Mouse (Mus musculus) left cerebral cortex, postnatal 25 days (tissue): ENCODE data around the gene Sh3bgrl2. TPM values are rescaled to one million over a fixed set of nuclear protein-coding genes. Genes with fewer than 3 reads are reported as not detected.
A peak's percentile ranks its signal among the peaks of the same experiment; 100 is the strongest.

Experiments
- DNase-seq, 2 experiments: peaks; one replicate each; pipeline ENCODE4 v3.0.0; 2022; ENCODE audit warnings: low spot score in 2 of 2, mixed read lengths in 1 of 2
- intact Hi-C: fragments of 180-260 bp; cut with DNase I; formaldehyde crosslinking; loops from one replicate; pipeline ENCODE4 v1.15.1; 2025
- total RNA-seq, 2 experiments: library from RNA; stranded (reverse); gene quantifications; 2 replicates each; pipeline ENCODE4 v1.2.3; 2021

Gene Sh3bgrl2
- total RNA-seq, 2 experiments from 2014 or later, result 28.2 to 34.0 TPM

- intact Hi-C loops, result no loop called here
- no peak for DNase-seq
Measured at GRCm38 (mm10) chr9:83615912-83616585, 67.9 kb downstream of the Sh3bgrl2 start.

- intact Hi-C loops, result no loop called here
- DNase-seq, result no peak
Measured at GRCm38 (mm10) chr9:83616586-83617081, 68.5 kb downstream of the Sh3bgrl2 start.

- intact Hi-C loops, result no loop called here
- DNase-seq, result no peak
Measured at GRCm38 (mm10) chr9:83623455-83623854, 75.3 kb downstream of the Sh3bgrl2 start.

- intact Hi-C loops, result no loop called here
- DNase-seq, result no peak
Measured at GRCm38 (mm10) chr9:83624193-83624592, 76.1 kb downstream of the Sh3bgrl2 start.

DNA sequence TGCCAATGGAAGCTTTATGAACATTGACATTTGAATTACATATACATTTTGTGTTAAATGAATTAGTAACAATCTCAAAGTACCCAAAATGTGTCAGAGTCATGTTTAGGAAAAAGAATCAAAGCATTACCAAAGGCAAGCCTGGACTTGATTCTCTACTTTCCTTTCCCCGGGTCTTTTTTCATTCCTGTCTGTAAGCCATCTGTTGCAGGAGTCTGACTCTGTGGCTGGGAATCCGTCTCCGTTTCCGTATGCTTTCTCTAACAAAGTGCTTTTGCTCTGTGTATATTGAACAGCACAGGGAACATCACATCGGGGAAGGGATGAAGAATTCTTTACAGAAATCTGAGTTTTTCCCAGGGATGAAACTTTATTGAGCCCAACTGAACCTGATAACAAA, 77.0 kb downstream of the Sh3bgrl2 start:
- intact Hi-C loops, result no loop called here
- DNase-seq, result no peak

GRCm38 (mm10) chr9:83628669-83629612, 80.8 kb downstream of the Sh3bgrl2 start:
- intact Hi-C loops, result no loop called here
- DNase-seq, result no peak

- DNase-seq, result no peak
- intact Hi-C loops, result no loop called here
Measured at GRCm38 (mm10) chr9:83630341-83630740, 82.2 kb downstream of the Sh3bgrl2 start.

GRCm38 (mm10) chr9:83631920-83632319, 83.8 kb downstream of the Sh3bgrl2 start:
- no peak for DNase-seq
- intact Hi-C loops, result no loop called here

DNA sequence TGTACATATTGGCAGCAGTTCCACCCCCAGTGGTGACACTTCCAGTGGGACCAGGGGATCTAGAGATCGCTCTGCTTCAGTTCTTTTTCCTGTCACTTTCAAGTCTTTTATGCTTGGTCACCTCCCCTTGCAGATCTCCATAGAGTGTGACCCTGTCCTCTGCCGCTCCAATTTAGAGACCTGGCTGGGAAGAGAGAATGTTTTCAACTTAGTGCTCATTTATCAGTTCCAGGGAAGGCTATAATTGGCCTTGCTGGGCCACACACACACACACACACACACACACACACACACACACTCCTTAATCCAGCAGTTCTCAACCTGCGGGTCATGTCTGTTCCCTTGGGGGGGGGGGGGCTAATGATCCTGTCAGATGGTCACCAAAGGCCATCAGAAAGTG, 86.6 kb downstream of the Sh3bgrl2 start:
- intact Hi-C loops, result no loop called here
- DNase-seq, result no peak

GRCm38 (mm10) chr9:83635997-83636396, 87.9 kb downstream of the Sh3bgrl2 start:
- no peak for DNase-seq
- intact Hi-C loops, result no loop called here

- intact Hi-C loops, result no loop called here
Measured at GRCm38 (mm10) chr9:83643139-83643538, 95.0 kb downstream of the Sh3bgrl2 start.

GRCm38 (mm10) chr9:83643833-83644232, 95.7 kb downstream of the Sh3bgrl2 start:
- intact Hi-C loops, result no loop called here
- DNase-seq, result no peak

More at GRCm38 (mm10) chr9:83643139-83643538, 95.0 kb downstream of the Sh3bgrl2 start:
- DNase-seq, result no peak

DNA sequence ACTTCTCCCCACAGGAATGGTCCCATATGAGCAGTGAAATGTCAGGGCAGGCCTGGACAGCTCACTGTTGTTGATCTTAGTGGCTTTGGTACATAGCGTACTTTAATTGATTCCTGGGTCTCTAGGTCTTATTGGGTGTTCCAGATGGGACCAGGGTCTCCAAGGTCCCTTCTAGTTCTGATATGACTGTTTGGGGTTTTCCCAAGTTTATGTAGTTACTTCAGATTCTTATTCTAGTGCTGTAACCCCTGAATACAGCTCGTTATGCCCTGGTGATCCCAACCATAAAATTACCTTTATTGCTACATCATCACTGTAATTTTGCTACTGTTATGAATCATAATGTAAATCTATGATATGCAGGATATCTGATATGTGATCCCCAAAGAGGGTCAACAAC, 98.1 kb downstream of the Sh3bgrl2 start:
- intact Hi-C loops, result no loop called here

GRCm38 (mm10) chr9:83646691-83647090, 98.6 kb downstream of the Sh3bgrl2 start:
- DNase-seq, result peak; percentile 8 to 68
- intact Hi-C loops, result no loop called here

More for the DNA sequence above, 98.1 kb downstream of the Sh3bgrl2 start:
- no peak for DNase-seq

DNA sequence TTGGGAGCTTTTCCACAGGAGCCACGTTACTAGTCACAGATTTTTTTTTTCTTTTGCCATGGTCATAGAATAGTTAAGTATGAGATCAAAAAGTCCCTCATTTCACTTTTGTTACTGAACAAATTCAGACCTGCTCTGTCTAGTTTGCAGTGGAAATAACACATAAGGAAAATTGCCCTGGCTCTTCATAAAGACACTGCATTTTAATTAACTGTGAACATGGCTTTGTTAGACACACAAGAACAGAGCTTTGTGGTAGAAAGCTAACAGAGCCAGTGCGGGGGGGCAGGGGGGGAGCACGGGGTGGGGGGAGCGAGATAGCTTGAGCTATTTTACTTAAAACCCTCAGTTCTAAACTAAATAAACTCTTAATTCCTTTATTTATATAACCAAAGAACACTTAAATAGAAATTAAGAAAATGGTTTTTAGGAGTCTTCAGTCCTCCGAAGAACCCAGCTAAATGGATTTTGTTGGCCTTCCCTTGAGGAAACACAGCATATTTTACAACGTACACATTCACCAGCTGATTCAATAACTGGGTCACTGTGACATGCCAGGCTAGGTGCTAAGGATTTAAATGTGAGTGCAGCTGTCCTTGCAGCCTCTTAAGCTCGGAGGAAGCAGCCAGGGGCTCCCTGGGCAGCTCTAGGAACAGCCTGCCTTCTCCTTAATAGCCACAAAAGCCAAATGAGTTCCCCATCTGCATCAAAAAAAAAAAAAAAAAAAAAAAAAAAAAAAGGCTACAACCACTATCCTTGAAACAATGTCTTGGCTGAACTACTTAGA, 100.0 kb downstream of the Sh3bgrl2 start:
- no peak for DNase-seq
- intact Hi-C loops, result no loop called here

GRCm38 (mm10) chr9:83648733-83649132, 100.6 kb downstream of the Sh3bgrl2 start:
- DNase-seq, result no peak
- intact Hi-C loops, result no loop called here

DNA sequence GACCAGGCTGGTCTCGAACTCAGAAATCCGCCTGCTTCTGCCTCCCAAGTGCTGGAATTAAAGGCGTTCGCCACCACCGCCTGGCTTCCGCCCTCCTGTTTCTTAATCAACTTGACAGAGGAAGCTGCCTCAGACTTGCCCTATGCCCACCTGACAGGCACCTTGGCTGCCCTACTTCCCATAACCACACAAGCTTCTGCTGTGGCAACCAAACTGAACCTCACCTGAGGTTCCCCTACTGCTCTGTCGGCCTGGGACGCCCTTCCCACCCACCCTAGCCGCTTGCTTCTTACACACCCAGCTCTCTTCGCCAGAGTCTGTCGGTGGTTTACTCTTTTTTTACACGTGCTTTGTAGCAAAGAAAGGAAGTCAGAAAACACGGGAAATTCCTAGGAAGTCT, 103.9 kb downstream of the Sh3bgrl2 start:
- no peak for DNase-seq
- intact Hi-C loops, result no loop called here

DNA sequence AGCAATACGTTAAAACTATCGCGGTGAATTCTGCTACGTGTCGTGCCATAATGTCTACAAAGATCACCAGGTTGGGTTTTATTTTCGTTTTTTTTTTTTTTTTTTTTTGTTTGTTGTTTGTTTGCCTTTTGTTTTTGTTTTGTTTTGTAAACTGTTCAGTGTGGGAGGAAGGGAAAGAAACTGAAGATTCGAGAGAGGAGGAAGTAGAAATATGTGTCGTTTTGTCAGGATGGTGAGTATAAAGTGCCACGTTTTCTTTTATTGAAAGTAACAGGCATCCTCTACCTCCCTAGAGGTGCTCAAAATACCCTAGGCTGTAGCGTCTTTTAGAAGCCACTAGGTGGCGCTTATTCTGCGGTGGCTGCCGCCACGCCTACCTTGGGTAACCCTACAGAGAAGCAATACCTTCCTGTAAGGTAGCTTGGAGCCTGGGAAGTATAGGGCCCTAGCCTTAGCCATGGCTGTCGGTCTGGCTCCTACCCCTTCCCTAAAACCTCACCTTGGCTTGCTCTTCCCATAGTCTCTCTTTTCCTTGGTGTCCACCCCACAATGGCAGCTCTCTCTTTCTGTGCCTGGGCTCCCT, 104.6 kb downstream of the Sh3bgrl2 start:
- intact Hi-C loops, result no loop called here
- DNase-seq, result no peak

DNA sequence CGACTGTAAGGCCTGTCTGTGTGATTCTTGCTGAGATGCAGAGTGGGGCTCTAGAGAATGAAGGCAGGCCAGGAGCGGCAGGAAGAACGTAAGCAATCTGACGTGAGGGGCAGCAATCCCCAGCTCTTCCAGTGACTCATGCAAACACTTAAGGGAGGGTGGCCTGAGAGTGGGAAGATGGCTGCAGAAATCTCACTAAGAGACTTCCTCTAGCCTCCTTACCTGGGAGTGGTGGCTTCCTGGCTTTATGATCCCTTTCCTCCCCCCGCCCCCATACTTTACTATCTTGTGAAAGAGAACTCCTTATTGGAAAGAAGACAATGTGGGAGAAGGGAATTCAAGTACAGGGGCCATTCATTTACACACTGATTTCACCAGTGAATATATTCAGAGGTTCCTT, 106.5 kb downstream of the Sh3bgrl2 start:
- intact Hi-C loops, result no loop called here
- DNase-seq, result no peak
